Mouse (Mus musculus) heart, postnatal 36 days (tissue): ENCODE data around the gene Pdzd7. TPM values are rescaled to one million over a fixed set of nuclear protein-coding genes. Genes with fewer than 3 reads are reported as not detected.

ENCODE experiments used
- DNase-seq, 2 experiments: peaks; one replicate each; pipeline ENCODE4 v3.0.0; 2021 to 2022
- intact Hi-C: fragments of 180-260 bp; cut with DNase I; formaldehyde crosslinking; loops from one replicate; pipeline ENCODE4 v1.15.1; 2025
- total RNA-seq, 2 experiments: library from RNA; stranded (reverse); gene quantifications; 2 replicates each; pipeline ENCODE4 v1.2.3; 2021

Pdzd7 gene
- total RNA-seq, 2 experiments from 2014 or later = 0.11 to 0.19 TPM

DNA sequence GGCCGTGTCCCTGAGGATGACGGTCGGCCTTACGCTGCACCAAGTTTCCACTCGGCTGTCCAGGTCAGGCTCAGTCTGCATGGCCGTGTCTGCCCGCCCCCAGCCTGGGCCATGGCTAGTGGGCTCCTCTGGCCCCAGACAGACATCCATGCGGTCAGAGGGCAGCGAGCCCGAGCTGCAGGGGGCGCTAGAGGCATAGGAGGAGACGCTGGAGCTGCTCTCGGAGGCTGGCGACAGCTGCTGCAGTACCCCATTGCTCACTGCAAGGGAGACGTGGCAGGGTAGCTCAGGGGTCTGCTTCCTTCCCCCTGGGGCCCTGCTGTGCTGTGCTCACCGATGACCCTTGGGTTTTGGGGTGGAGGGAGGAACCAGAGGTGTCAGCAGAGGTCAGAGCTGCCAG lies 8.7 kb downstream of the Pdzd7 start:
- peak; percentile 54 to 71 for DNase-seq
- intact Hi-C loops = loop anchor here (10.0 kb wide), 1 partner anchor 452 kb away; no protein-coding TSS in a partner anchor

GRCm38 (mm10) chr19:45032570-45033332 lies 12.8 kb downstream of the Pdzd7 start:
- intact Hi-C loops = loop anchor here (1.0 to 10.0 kb wide), 2 partner anchors 43 to 448 kb away; partner anchors contain the start of gene Sema4g
- peak; percentile 27 to 31 for DNase-seq

DNA sequence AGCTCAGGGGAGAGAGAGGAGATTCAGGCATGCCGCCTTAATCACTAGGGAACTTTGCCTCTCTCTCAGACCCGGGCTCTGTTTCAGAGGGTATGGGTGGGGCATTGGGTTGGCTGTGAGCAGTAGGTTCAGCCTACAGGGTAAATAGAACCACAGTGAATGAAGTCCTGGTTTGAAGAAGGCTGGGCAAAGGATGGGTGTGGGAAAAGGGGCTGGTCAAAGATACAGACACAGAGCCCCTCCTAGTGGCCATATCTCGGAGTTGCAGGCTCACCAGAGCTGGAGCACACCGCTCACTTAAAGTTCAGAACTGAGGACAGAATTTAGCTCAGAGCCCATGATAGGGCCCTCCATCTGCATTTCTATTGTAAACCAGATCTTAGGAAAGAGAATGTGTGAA lies 13.7 kb downstream of the Pdzd7 start:
- intact Hi-C loops = loop anchor here (1.0 to 10.0 kb wide), 3 partner anchors 19 to 447 kb away; partner anchors contain the start of gene Sema4g

DNA sequence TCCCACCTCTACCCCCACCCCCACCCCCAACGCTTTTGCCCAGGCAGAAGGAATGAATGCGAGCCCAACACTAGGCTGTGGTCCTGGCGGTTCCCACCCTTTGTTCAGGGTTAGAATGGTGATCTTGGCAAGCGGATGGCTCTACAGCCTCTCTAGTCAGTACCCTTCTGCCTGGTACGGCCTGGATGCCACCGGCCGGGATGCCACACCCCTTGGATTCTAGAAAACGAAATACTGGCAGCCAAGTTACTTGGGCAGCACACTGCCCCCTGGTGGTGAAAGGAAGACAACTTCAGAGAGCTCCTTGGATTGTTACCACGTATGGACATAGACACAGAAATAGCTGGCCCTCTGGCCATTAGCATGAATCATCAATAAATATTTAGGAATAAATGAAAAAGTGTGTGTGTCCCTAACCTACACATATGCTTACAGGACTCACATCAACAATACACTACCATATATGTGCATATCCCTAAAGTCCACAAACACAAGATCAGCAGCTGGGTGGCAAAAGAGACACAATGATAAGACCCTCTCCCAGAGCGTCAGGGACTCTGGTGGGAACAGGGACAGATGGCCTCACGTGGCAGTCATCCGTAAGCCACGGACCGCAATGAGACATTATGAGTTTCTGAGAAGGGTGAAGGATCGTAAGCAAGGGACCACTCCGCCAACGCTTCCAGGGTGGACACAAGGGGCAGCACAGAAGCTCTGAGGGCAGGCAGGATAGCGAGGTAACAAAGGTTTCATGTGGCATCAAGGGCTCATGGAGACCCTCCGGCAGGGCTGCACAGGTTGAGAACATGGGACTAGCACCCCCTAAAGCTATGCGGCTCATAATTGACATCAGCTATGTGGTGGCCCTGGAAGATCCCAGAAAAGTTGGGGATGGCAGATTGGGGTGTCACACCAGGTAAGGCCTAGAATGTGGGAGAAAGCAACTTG lies 14.5 kb downstream of the Pdzd7 start:
- DNase-seq = peak; percentile 80 to 83
- intact Hi-C loops = loop anchor here (1.0 to 10.0 kb wide), 2 partner anchors 19 to 446 kb away; no protein-coding TSS in a partner anchor

More for the DNA sequence above, 13.7 kb downstream of the Pdzd7 start:
- peak; percentile 79 to 83 for DNase-seq

DNA sequence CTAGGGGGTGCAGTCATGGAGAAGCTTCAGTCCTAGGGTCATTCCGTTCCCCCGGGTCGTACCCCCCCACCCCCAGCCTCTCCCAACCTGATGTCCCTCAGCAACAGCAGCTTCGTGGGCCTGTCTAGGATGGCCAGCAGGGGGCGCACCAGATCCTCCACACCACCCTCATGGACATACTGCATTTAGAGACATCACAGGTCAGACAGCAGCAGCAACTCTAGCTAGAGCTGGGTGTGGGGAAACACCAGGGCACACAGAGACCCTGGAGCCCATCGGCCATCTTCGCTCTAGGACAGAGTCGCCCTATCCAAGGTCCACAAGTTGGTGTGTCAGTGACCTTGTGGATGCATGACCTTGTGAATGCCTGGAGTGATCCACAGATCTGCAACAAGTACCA lies 15.4 kb downstream of the Pdzd7 start:
- intact Hi-C loops = loop anchor here (10.0 kb wide), 1 partner anchor 445 kb away; no protein-coding TSS in a partner anchor
- DNase-seq = peak; percentile 69 to 75

- no peak for DNase-seq
- intact Hi-C loops = no loop called here
Measured at GRCm38 (mm10) chr19:45029571-45029970, 15.9 kb downstream of the Pdzd7 start.

DNA sequence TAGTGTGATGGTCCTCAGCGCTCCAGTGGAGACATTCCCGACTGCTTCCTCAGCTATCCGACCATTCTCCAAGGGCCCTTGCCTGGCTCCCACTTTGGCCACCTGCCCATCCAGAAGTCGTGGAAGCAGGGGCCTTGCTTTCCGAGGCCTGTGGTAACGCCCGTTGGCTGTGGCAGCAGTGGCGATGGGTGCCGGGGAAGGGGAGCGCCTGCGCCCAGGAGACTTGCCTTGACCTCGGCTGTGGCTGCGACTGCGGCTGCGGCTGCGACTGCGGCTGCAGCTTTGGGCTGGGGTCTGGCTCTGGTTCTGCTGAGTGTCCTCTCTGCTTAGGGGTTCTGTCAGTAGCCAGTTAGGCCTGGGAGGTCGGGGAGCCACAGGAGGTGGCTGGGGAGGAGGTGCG lies 16.8 kb downstream of the Pdzd7 start:
- no peak for DNase-seq
- intact Hi-C loops = no loop called here

DNA sequence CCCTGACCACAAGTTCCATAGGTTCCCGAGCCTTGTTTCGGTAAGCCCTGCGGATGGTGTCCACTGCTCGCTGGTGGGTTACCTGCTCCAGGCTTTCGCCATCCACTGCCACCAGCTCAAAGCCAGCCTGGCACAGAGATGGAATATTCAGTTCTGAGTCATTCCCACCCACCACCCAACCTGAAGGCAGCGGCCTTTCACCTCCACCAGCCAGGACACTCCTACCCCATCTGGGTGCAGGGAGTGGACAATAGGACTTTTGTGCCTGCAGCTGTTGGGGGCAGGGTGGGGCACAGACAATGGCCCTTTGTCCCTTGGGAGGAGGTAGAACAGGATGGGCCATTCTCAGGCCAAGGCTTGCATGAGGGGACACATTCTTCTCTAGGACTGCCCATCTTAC lies 17.7 kb downstream of the Pdzd7 start:
- peak; percentile 24 to 27 for DNase-seq
- intact Hi-C loops = no loop called here

DNA sequence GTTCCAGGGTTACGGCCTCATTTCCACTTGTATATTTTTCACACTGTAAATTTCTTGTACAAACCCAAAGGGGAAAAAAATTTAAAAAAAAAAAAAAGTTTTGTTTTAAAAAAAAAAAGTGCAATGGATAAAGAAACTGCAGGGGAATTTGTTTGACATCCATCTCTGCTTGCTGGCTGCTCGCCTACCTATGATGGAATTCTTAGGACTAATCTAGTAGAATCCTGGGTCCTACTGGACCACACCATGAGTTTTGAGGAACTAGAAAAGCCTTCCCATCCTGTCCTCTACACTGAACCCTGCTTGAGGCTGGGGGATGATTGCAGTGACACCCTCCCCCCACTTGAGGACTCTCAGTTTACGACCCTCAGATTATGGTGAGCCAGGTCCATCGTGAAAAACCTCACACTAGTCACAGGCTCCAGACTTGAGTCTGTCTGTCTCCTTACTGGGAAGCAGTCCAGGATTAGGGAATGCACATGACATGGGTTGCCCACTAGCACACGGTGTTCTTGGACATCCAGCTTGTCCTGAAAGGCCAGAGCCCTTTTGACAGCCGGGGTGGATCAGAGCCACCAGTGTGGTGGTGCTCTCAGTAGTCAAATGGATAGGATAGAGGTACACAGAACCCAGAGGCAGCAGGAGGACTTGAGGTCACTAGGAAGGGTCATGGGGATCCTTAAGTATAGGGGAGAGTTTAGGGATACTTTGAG lies 18.4 kb downstream of the Pdzd7 start:
- DNase-seq = peak; percentile 42 to 43
- intact Hi-C loops = no loop called here

DNA sequence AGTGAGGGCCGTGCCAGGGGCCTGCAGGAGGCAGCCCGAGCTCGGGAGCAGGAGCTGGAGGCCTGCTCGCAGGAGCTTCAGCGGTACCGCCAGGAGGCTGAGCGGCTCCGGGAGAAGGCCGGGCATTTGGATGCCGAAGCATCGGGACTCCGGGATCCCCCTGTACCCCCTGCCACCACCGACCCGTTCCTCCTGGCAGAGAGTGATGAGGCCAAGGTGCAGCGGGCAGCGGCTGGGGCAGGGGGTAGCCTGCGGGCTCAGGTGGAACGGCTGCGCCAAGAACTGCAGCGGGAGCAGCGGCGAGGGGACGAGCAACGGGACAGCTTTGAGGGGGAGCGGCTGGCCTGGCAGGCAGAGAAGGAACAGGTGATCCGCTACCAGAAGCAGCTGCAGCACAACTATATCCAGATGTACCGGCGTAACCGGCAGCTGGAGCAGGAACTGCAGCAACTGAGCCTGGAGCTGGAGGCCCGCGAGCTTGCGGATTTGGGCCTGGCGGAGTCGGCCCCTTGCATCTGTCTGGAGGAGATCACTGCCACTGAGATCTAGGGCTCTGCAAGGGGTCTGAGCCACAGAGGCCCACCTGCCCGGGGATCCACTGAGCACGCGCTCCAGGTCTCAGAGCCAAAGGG lies 19.5 kb downstream of the Pdzd7 start:
- DNase-seq = no peak
- intact Hi-C loops = no loop called here

DNA sequence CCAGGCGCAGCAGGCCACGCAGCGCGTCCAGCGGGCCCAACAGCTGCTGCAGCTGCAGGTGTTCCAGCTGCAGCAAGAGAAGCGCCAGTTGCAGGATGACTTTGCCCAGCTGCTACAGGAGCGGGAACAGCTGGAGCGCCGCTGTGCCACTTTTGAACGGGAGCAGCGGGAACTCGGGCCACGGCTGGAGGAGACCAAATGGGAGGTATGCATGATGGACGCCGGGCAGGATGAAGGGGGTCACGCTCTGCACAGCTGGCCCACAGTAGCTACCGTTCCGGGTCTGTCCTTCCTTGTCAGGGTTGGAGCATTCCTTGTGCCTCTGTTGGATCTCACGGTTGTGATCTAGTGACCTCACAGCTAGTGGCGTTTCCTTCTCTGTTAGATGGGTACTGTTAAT lies 20.7 kb downstream of the Pdzd7 start:
- no peak for DNase-seq
- intact Hi-C loops = no loop called here

- intact Hi-C loops = no loop called here
- DNase-seq = no peak
Measured at GRCm38 (mm10) chr19:45023993-45024392, 21.5 kb downstream of the Pdzd7 start.

GRCm38 (mm10) chr19:45021362-45021761 lies 24.2 kb downstream of the Pdzd7 start:
- intact Hi-C loops = no loop called here

GRCm38 (mm10) chr19:45020348-45020747 lies 25.2 kb downstream of the Pdzd7 start:
- intact Hi-C loops = no loop called here
- peak; percentile 70 to 71 for DNase-seq

More at GRCm38 (mm10) chr19:45021362-45021761, 24.2 kb downstream of the Pdzd7 start:
- peak in 1 of 2 experiments; percentile 16 for DNase-seq

DNA sequence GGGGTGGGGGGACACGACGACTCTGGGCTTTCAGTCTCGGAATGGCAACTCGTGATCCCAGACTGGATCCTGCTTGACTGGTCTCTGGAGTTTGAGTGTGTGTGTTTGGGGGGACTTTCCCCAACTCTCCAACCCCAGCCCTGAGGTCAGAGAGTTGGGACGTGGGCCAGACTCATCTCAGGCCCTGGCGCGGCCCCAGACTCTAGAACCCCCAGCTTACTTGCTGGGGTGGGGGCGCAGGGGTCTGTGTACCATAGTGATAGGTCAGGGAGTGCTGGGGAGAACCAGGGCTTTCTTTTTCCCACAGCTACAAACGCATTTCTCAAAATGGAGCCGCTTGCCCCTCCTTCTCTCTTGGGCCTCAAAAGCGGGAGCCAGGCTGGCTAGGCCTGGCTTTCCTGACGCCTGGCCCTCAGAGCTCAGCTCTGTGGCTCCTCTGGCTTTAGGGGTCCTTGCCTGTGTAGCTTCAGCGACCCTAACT lies 27.1 kb downstream of the Pdzd7 start:
- intact Hi-C loops = loop anchor here (5.0 kb wide), 2 partner anchors 59 to 1379 kb away; partner anchors contain the start of genes Actr1a, Kazald1 and Sufu
- DNase-seq = peak; percentile 53 to 63

DNA sequence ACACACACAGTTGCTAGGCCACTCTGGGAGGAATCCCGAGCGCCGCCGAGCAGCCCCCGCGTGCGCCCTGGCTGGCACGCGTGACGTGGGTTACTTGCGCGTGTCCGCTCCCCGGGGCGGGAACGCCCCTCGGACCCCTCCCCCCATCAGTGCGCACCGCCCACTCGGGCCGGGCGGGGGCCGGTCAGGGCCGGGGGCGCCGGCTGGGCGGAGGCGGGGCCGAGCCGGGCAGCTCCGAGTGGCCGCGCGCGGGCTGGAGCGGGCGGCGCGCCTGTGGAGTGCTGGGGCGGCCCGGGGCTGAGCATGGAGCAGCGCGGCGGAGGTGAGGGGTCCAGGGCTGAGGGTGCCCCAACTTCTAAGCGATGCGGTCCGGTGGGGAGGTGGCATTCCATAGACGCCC lies 27.6 kb downstream of the Pdzd7 start:
- intact Hi-C loops = loop anchor here (5.0 kb wide), 2 partner anchors 59 to 1379 kb away; partner anchors contain the start of genes Actr1a, Kazald1 and Sufu
- DNase-seq = peak; percentile 87 to 93

DNA sequence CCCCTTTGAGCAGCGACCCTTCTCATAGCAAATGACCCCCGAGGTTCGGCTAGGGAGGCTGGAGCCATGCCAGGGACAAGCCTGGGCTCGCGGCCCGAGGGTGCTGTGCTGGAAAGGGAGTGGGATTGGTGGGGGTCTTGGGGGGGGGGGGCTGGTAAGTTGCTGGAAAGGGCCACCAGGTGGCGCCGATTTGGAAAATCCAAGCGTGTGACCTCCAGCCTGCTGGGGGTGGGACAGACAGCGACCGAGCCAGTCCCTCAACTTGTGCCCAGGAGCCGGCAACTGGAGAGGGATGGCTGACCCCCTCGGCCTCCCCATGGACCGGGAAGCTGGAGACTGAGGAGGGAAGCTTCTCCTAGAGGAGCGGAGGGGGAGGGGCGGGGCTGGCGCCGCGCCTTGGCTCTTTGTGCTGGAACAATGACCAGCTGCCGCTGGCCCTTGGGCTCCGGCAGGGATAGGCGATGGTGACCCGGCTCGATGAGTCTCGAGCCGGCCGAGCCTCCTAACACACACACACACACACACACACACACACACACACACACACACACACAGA lies 28.2 kb downstream of the Pdzd7 start:
- DNase-seq = peak; percentile 85 to 90
- intact Hi-C loops = loop anchor here (5.0 kb wide), 2 partner anchors 60 to 1380 kb away; partner anchors contain the start of genes Actr1a, Kazald1 and Sufu

DNA sequence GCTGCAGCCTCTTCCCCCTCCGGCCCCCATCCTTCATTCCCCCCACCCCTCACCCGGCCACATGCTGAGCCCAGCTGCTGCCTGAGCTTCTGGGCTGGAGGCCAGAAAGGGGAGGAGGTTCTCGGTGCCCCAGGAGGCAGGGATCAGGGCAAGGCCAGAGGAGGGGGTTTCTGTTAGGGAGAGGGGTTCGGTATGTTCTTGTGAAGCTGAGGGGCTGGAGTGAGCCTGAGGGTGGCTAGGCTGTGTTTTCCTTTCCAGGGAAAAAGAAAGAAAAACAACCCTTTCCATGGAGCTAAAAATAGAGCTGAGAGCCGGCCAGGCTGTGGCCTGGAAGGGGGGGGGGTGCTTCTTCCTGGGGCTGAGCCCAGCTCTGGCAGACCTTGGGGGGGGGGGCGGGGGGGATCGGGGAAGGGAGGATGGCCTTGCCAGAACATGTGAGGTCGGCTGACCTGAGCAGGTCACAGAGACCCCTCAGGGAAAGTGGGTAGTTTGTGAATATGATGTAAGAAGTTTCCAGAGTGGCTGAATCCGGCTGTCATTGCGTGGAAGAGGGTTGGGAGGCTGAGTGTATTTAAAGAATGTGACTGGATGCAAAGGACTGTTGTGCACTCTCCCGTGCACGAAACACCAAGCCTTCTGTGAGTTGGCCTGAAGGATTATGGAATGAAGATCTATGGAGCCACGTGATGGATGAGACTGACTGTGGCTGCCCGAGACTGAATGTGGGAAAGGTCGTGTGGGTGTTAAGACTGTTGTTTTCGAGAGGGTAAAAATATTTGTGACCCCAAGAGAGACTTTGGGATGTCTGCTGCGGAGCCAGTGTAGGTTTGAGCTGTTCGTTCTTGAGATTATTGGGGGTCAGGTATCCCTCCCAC lies 28.9 kb downstream of the Pdzd7 start:
- intact Hi-C loops = loop anchor here (5.0 kb wide), 2 partner anchors 61 to 1381 kb away; partner anchors contain the start of genes Actr1a, Kazald1 and Sufu
- peak; percentile 81 to 87 for DNase-seq
